In genomic region chr17:25721476-25721875, GRCm38 (mm10) we compare ENCODE assay signal across 22 mouse cellular contexts. TPM values are rescaled to one million over a fixed set of nuclear protein-coding genes. Genes with fewer than 3 reads are reported as not detected.
"Had no signal": no experiment of that assay in that cellular context is flagged by ENCODE, and none has a peak within 500 bp of the region (broad histone marks: within the 10 kb centered on the region; RNA-seq: fewer than 3 reads in every experiment).

No protein-coding gene starts in this region.

- DNase-seq: lung, adult 18-20 months; lung, embryonic 14.5 days; lung, postnatal 10 days; lung, postnatal 4 days; midbrain, embryonic 14.5 days; right cerebral cortex, adult 18-20 months; right cerebral cortex, postnatal 25 days; right cerebral cortex, postnatal 4 days; spleen, adult 18-20 months; thymus, adult 18-20 months; thymus, postnatal 14 days; thymus, postnatal 36 days had no signal

- ATAC-seq: midbrain, embryonic 16.5 days had no signal

- H3K9ac ChIP-seq: lung, embryonic 14.5 days; midbrain, embryonic 12.5 days; neural tube, embryonic 13.5 days; neural tube, embryonic 15.5 days had no signal

- H3K9me3 ChIP-seq: midbrain, embryonic 10.5 days; midbrain, embryonic 12.5 days; neural tube, embryonic 13.5 days; neural tube, embryonic 15.5 days had no signal

- H3K27ac ChIP-seq: midbrain, embryonic 10.5 days; midbrain, embryonic 12.5 days; neural tube, embryonic 13.5 days; neural tube, embryonic 15.5 days had no signal

- H3K4me2 ChIP-seq: lung, embryonic 14.5 days; midbrain, embryonic 12.5 days; neural tube, embryonic 13.5 days; neural tube, embryonic 15.5 days had no signal

- H3K4me3 ChIP-seq: midbrain, embryonic 10.5 days; midbrain, embryonic 12.5 days; myocyte; neural tube, embryonic 13.5 days; neural tube, embryonic 15.5 days had no signal

- H3K36me3 ChIP-seq: neural tube, embryonic 15.5 days had no signal

RNA-seq across cellular contexts. Expression of gene Gng13, which starts 4.5 kb away (rescaled TPM):
- total RNA-seq: megakaryocyte, adult 5-6 weeks; megakaryocyte-erythroid progenitor cell, adult 5-6 weeks had no signal
- polyA plus RNA-seq: liver, embryonic 16.5 days had no signal

RNA-seq across cellular contexts. Expression of gene Mslnl, which starts 14.4 kb away (rescaled TPM):
- total RNA-seq: megakaryocyte-erythroid progenitor cell, adult 5-6 weeks had no signal
- polyA plus RNA-seq: liver, embryonic 16.5 days; midbrain, embryonic 10.5 days; midbrain, embryonic 12.5 days; midbrain, embryonic 14.5 days; midbrain, embryonic 16.5 days; myocyte; neural tube, embryonic 13.5 days; neural tube, embryonic 15.5 days; stomach, embryonic 14.5 days had no signal

RNA-seq across cellular contexts. Expression of gene Msln, which starts 32.7 kb away (rescaled TPM):
- total RNA-seq: megakaryocyte, adult 5-6 weeks; megakaryocyte-erythroid progenitor cell, adult 5-6 weeks had no signal
- polyA plus RNA-seq: midbrain, embryonic 14.5 days had no signal
